Mouse (Mus musculus): ENCODE measurements around the gene Tpst2.

Tpst2 gene

GRCm38 (mm10) chr5:112276267-112276873, at the start of gene Tpst2:
Tpst2 (plus strand) TSS chr5:112276691.
- DNase-seq (ENCODE audit: low read depth, low spot score): peak; percentile 100

DNA sequence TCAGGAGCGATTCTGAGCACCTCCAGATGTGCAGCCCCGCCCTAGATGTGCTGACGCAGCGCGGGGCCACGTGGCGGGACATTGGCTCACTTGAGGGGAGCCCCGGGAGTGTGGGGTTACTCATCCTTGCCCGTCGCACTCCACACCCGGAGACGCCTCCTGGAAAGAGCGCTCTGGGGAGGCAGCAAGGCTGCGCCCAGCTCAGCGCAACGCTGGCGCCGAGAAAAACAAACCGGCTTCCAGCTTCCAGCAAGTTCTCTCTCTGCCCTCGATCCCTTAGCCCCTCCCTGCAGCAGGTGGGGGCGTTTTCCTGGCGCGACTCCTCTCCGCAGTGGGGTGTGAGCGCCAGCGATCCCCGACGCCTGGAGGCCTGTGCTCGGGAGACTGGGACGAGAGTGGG, 49.1 kb upstream of the Tpst2 start:
- no peak for DNase-seq (ENCODE audit: low read depth, low spot score)

DNA sequence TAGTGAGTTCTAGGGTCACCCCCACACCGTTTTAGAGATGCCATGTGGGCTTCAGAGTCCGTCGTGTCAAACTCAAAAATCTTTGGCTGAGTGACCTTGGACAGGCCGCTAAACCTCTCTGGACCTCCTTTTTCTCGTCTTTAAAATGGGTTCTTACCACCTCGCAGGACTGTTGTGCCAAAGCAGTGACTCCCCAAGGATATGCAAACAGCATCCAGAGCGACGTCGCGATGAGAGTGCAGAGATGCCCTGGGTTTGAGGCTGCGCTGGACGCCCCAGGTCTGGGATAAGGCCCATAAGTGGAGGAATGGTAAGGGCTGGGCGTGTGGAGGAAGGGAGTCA, 48.6 kb upstream of the Tpst2 start:
- no peak for DNase-seq (ENCODE audit: low read depth, low spot score)

- no peak for DNase-seq (ENCODE audit: low read depth, low spot score)
Measured at GRCm38 (mm10) chr5:112228240-112229076, 48.0 kb upstream of the Tpst2 start.

GRCm38 (mm10) chr5:112235806-112236205, 40.7 kb upstream of the Tpst2 start:
- DNase-seq (ENCODE audit: low read depth, low spot score): no peak

GRCm38 (mm10) chr5:112236631-112237030, 39.9 kb upstream of the Tpst2 start:
- DNase-seq (ENCODE audit: low read depth, low spot score): no peak

GRCm38 (mm10) chr5:112237439-112237838, 39.1 kb upstream of the Tpst2 start:
- DNase-seq (ENCODE audit: low read depth, low spot score): no peak

GRCm38 (mm10) chr5:112237866-112238570, 38.5 kb upstream of the Tpst2 start:
- DNase-seq (ENCODE audit: low read depth, low spot score): no peak

DNA sequence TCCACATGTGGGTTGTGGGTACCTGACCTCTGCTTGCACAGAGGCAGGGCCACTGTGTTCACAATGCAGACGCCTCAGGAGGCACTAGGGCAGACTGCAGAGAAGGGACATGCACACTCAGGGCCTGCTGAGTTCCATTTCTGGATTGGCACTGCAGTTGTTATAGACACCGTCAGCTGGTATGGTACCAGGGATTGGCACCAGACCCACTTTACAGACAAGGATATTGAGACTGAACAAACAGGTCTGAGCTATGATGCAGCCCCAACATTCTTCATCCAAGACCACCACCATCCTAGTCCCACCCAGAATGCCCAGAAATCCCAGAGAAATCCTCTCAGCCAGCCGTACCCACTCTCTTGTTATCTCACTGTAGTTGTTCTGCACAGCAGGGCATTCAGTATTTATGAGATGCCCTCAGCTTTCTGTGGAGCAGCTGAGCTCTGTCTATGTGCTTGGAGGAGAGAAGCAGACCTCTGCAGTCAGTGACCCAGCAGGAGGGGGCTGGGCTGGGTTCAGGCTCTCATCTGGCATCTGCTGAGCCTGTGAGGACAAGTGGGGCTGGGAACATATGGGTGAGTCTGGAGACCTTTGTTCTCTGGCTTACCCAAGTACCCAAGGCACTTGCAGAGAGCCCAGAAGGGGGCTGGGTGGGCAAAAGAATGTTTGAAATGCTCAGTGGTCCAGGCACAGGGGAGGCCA, 37.6 kb upstream of the Tpst2 start:
- no peak for DNase-seq (ENCODE audit: low read depth, low spot score)

DNA sequence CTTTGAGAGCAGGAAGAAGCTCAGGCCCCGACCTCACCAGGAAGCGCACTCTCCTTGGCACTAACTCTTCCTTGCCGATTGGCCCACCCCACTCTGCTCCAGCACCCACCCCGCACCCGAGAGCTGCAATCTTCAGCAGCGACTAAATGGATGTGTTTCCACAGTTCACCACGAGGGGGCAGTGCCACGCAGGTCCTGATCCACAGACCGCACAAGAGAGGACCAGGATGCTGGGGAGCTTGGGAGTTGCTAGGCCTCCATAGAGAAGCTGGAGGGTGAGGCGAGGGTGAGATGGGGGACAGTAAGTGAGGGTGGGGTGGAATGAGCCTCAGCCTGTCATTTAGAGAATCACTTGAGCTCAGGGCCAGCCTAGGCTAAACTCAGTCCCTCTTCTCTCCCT, 35.7 kb upstream of the Tpst2 start:
- DNase-seq (ENCODE audit: low read depth, low spot score): peak; percentile 74

GRCm38 (mm10) chr5:112241849-112242248, 34.6 kb upstream of the Tpst2 start:
- no peak for DNase-seq (ENCODE audit: low read depth, low spot score)

GRCm38 (mm10) chr5:112242361-112242778, 34.1 kb upstream of the Tpst2 start:
- DNase-seq (ENCODE audit: low read depth, low spot score): no peak

DNA sequence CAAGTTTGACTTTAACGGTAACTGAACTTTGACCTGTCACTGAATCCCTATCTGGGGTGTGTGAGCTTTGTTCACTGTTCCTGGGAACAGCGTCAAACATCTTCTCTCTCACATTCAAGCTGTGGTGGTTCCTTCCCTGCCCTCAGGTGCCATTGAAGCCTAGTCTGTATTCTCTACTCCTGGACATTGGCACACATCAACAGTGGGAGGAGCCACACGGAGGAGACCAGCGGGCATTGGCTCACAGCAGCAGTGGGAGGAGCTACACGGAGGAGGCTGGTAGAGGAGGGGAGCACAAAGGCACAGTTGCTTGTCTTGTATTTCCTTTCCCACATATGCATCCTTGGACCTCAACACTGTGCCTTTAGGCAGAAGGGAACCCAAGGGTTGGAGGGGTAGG, 33.5 kb upstream of the Tpst2 start:
- no peak for DNase-seq (ENCODE audit: low read depth, low spot score)

DNA sequence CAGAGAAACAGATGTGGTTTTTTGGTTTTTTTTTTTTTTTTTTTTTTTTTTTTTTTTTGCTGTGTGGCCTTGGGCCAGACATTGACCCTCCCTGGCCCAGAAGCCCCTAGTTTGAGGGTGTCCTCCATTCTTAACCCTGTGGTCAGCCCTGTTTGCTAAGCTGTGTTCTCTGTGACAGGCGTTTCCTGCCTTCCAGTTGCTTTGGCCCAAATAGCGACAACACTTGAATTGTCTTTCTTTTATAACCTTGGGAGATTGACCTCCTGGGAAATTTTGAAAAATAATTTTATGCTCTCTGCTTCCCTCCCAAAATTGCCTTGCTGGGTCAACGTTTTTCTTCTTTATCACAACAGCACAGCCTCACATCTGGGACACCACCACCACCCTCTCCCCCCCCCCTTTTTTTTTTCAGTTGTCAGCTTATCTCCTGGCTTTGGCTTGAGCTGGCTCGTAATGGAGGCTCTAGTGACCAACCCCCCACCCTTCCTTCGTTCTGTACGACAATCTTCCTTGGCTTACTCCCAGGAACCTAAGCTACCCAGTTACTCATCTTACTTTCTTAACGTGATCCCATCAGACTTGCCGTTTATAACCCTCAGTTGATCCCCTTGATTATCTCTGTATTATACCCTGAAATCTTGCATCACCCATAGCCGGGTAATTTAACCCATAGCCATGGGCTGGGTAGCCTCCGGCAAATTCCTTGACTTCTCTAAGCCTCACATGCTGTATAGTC, 32.8 kb upstream of the Tpst2 start:
- DNase-seq (ENCODE audit: low read depth, low spot score): no peak

DNA sequence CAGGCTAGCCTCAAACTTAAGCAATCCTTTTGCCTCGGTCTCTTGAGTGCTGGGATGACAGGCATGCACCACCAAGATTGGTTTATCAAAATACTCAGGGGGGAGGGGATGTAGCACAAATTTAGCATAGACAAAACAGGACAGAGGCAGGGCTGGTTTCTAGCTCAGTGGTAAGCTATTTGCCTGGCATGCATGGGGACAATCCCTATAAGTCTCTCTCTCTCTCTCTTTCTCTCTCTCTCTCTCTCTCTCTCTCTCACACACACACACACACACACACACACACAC, 32.3 kb upstream of the Tpst2 start:
- no peak for DNase-seq (ENCODE audit: low read depth, low spot score)

GRCm38 (mm10) chr5:112244890-112245615, 31.4 kb upstream of the Tpst2 start:
- no peak for DNase-seq (ENCODE audit: low read depth, low spot score)

- DNase-seq (ENCODE audit: low read depth, low spot score): no peak
Measured at GRCm38 (mm10) chr5:112247399-112247798, 29.1 kb upstream of the Tpst2 start.

- DNase-seq (ENCODE audit: low read depth, low spot score): no peak
Measured at GRCm38 (mm10) chr5:112249106-112249505, 27.4 kb upstream of the Tpst2 start.

DNA sequence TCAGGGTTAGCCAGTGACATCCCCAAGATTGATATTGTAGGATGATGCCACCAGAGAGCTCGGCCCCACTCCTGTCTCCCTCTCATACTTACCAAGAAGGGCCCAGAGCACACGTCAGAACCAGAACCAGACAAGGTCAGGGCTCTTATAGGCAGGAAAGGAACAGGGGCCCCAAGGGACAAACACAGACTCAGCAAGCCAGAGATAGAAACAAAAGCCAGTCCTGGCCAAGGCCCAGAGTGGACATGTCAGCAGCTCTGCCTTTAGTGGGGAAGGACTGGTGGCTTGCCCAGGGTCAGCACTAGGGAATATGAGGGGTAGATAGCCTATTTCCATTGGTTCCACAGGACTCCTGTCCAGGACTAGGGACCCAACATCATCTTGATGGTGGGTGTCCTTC, 24.1 kb upstream of the Tpst2 start, which contains the start of gene Cryba4:
Gene Cryba4 (minus strand): TSS at position 119 of the 400 bp plus-strand sequence.
- DNase-seq (ENCODE audit: low read depth, low spot score): no peak

DNA sequence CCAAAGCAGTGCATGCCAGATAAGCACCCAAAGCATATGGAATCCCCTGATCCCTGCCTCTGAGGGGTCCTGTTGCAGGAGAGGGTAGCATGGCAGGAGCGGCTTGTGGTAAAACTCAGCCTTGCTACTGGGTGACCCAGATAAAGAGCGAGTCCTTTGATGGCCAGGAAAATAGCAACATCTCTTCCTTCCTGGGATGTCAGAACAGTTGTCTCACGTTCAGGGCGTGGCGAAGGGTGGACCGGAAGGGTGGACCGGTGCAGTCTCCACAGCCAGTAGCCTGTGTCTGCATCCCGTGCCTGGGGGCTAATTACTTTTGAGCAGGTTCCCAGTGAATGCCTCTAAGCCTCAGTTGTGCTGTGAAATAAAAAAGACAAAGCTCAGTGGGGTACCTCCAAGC, 23.3 kb upstream of the Tpst2 start:
- no peak for DNase-seq (ENCODE audit: low read depth, low spot score)

- peak; percentile 38 for DNase-seq (ENCODE audit: low read depth, low spot score)
Measured at GRCm38 (mm10) chr5:112254282-112254806, 22.1 kb upstream of the Tpst2 start.

Data from A20 (cell line).